Mouse (Mus musculus): ENCODE results near the gene Slc26a5. TPM values are rescaled to one million over a fixed set of nuclear protein-coding genes. Genes with fewer than 3 reads are reported as not detected.

Slc26a5 gene
- polyA plus RNA-seq, 1 experiment from 2014 or later: 0.20 TPM

DNA sequence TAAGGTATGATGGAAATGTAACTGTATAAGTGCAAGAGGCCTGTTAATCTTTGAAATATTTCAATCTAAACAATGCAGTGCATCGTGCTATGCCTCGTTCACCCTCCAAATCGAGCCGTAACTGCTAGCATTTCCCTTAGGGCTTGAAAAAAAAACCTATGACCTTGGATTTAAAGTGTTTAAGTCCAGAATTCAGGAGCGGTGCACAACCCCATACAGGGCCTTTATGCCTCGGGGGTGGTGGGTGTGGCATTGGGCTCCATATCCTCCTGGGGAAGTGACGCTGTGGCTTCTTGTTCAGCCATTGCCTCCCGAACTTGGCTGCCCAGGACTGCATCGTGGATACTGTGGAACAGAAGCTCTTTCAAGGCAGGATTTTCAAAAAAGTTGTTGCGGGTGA, 54.5 kb downstream of the Slc26a5 start:
- no peak for ATAC-seq (ENCODE audit: insufficient number of reproducible peaks, insufficient read depth, low FRiP score, low TSS enrichment, low read depth)
- H3K4me1 ChIP-seq (replicated peaks): peaks cover under 1% of the 10 kb centered on the region; the same call in 1 of the 2 replicates
- no peaks in the 10 kb centered on the region for H3K36me3 ChIP-seq
- no peak overlapping the region for H3K9ac ChIP-seq (replicated peaks)
- H3K27me3 ChIP-seq: no peaks in the 10 kb centered on the region
- H3K4me2 ChIP-seq: no peak overlapping the region
- H3K4me3 ChIP-seq (replicated peaks): no peak overlapping the region
- H3K27ac ChIP-seq: no peak overlapping the region
- WGBS: 74% methylated on average over 10 of the region's 10 CpGs
- no peaks in the 10 kb centered on the region for H3K9me3 ChIP-seq

DNA sequence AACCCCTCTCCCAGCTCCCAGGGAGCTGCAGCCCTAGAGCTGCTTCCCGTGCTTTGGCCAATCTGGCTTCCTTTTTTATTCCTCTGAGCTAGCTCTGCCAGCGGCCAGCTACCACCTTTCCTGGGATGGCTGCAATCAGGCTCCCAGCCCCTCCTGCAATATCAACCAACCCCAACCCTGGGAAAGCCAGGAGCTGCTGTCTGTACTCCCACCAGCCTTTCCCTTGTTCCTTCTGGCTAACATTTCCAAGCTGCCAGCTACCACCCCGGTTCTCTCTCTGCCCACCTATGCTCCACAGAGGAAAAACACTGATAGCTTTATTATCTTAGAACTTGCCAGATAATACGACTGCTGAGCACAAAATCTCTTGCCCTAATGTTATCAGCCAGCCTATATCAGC, 60.6 kb downstream of the Slc26a5 start:
- no peak overlapping the region for H3K27ac ChIP-seq
- no peak overlapping the region for H3K4me2 ChIP-seq
- no peaks in the 10 kb centered on the region for H3K9me3 ChIP-seq
- no peak overlapping the region for H3K4me3 ChIP-seq (replicated peaks)
- 83% methylated on average over 4 of the region's 4 CpGs for WGBS
- H3K4me1 ChIP-seq (replicated peaks): no peaks in the 10 kb centered on the region
- peaks cover 44% of the 10 kb centered on the region for H3K36me3 ChIP-seq
- H3K27me3 ChIP-seq: no peaks in the 10 kb centered on the region
- no peak for ATAC-seq (ENCODE audit: insufficient number of reproducible peaks, insufficient read depth, low FRiP score, low TSS enrichment, low read depth)
- H3K9ac ChIP-seq (replicated peaks): no peak overlapping the region

DNA sequence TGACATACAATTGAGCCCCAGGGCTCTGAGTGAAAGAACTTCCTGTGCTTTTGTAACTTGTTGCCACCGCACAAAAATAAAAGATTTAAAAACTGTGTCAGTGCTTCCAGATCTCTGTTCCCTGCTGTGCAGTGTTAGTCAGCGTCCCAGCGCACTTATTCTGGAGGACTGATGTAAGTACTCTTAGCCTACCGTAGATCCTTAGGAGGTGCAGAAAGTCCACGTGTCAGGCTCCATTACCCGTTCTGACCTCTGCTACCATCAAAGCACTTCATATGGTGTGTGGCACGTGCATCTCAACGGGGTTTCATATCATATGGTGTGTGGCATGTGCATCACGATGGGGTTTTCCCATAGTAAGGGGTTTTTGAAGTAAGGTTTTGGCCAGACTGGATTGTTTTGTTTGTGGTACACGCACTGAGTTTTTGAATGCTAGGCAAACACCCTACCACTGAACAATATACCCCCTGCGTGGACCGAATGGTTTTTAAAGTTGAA, 61.7 kb downstream of the Slc26a5 start:
- Histone ChIP-seq H3K9me3 (no peaks in the 10 kb centered on the region), H3K27me3 (no peaks in the 10 kb centered on the region), H3K27ac (no peak overlapping the region), H3K9ac (replicated peaks) (no peak overlapping the region), H3K36me3 (peaks cover 53% of the 10 kb centered on the region), H3K4me1 (replicated peaks) (no peaks in the 10 kb centered on the region), H3K4me3 (replicated peaks) (no peak overlapping the region), H3K4me2 (no peak overlapping the region)
- 95% methylated on average over 12 of the region's 12 CpGs for WGBS
- ATAC-seq (ENCODE audit: insufficient number of reproducible peaks, insufficient read depth, low FRiP score, low TSS enrichment, low read depth): no peak

DNA sequence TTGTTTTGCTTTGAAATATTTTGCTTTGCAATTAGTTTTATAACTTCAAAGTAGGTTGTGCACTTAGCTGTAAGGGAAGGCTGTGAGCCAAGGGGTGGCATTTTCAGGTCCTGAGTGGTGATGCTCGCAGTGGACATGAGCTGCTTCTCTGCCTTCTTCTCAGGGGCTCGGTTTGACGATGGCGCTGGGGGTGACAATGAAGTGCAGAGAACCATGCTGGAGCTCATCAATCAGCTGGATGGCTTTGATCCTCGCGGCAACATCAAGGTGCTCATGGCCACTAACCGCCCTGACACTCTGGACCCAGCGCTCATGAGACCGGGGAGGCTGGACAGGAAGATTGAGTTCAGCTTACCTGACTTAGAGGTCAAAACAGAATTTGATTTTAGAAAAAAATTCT, 62.5 kb downstream of the Slc26a5 start:
- no peak overlapping the region for H3K9ac ChIP-seq (replicated peaks)
- H3K4me2 ChIP-seq: no peak overlapping the region
- 90% methylated on average over 9 of the region's 9 CpGs for WGBS
- no peaks in the 10 kb centered on the region for H3K4me1 ChIP-seq (replicated peaks)
- H3K36me3 ChIP-seq: peaks cover 60% of the 10 kb centered on the region
- no peaks in the 10 kb centered on the region for H3K9me3 ChIP-seq
- H3K4me3 ChIP-seq (replicated peaks): no peak overlapping the region
- no peaks in the 10 kb centered on the region for H3K27me3 ChIP-seq
- no peak overlapping the region for H3K27ac ChIP-seq
- no peak for ATAC-seq (ENCODE audit: insufficient number of reproducible peaks, insufficient read depth, low FRiP score, low TSS enrichment, low read depth)

DNA sequence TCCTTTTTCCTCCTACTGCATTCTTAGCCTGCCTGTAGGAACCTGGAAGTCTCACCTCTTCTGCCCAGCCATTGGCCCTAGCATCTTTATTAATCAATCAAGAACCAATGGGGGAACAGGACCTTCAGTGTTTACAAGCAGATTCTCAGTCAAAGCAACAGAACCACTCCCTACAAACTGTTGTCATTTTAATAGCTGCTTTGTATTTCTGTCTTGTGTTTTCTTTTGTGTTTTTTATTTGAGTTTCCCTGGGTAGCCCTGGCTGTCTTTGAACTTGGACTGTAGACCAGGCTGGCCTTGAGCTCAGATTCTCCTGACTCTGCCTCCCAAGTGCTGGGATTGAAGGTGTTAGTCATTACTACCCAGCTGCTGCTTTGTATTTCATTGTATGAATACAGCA, 73.2 kb downstream of the Slc26a5 start:
- Histone ChIP-seq H3K36me3 (peaks cover 44% of the 10 kb centered on the region), H3K4me2 (no peak overlapping the region)
- ATAC-seq (ENCODE audit: insufficient number of reproducible peaks, insufficient read depth, low FRiP score, low TSS enrichment, low read depth): no peak

DNA sequence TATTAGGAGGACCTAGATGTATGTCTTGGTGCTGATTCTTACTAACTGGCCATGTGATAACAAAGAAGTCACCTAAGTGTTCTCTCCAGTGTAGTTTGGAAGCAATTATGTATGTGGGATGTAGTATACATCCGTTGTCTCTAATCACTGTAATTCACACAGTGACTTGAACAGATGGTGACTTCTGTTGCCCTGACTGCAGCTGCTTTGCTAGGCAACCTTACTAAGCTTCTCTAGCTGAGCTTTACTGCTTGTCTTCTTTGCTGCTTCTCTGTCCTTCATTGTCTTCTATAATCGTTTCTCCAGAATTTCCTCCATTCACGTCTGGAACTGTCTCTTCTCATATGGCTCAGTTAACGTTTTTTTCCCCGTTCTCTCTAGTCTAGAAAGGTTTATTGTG, 76.3 kb downstream of the Slc26a5 start:
- no peaks in the 10 kb centered on the region for H3K9me3 ChIP-seq
- H3K4me3 ChIP-seq (replicated peaks): no peak overlapping the region
- H3K9ac ChIP-seq (replicated peaks): no peak overlapping the region
- peaks cover 24% of the 10 kb centered on the region for H3K36me3 ChIP-seq
- H3K4me1 ChIP-seq (replicated peaks): peaks cover 25% of the 10 kb centered on the region
- H3K4me2 ChIP-seq: no peak overlapping the region
- no peaks in the 10 kb centered on the region for H3K27me3 ChIP-seq
- no peak for ATAC-seq (ENCODE audit: insufficient number of reproducible peaks, insufficient read depth, low FRiP score, low TSS enrichment, low read depth)
- no peak overlapping the region for H3K27ac ChIP-seq
- 51% methylated on average over 5 of the region's 5 CpGs for WGBS

More for the DNA sequence above, 73.2 kb downstream of the Slc26a5 start:
- Histone ChIP-seq H3K27me3 (no peaks in the 10 kb centered on the region), H3K4me3 (replicated peaks) (no peak overlapping the region), H3K4me1 (replicated peaks) (peaks cover 20% of the 10 kb centered on the region), H3K27ac (no peak overlapping the region), H3K9ac (replicated peaks) (no peak overlapping the region), H3K9me3 (no peaks in the 10 kb centered on the region)

DNA sequence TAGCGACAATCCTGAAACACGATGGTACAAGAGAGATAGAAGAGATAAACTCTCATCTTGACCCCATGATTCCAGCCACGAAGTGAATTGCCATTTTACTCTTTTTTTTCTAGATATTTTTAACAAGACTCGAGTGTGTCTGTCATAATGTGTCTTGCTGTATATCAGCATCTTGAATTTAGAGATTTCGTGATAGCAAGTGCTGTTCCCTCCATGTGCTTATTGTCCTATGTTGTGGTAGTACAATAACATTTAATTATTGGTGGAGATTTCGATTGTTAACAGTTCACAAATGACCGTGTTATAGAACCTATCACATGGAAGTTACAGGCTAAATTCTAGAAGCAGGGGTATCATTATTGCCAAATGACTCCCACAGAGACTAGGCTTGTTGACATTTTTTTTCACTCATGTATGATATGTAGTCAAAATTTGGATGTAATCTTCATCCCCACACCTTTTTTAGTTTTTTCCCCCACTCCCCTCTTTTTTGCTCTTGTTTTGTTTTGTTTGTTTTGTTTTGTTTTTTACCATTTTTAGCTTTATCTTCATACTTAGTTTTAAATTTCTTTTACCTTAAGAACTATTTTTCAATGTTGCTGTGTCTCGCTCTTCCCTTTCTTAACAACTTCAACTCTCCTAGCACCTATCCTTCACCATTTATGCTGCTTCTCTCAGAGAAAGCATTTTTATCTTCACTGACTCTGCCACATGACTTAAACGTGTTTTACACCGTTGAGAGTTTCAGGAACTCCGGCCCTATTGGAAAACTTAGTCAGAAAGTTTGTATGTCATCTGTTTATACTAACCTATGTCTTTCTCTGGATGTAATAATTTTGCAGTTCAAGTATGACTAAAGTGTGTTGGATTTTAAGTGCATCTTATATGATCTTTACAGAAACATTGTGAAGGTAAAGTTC, 78.0 kb downstream of the Slc26a5 start:
- 38% methylated on average over 11 of the region's 11 CpGs for WGBS
- peaks cover 31% of the 10 kb centered on the region for H3K36me3 ChIP-seq
- peak overlapping the region; percentile 65 for H3K4me2 ChIP-seq
- peak overlapping the region; percentile 88 for H3K4me3 ChIP-seq (replicated peaks)
- H3K9ac ChIP-seq (replicated peaks): peak overlapping the region; percentile 88
- ATAC-seq (ENCODE audit: insufficient number of reproducible peaks, insufficient read depth, low FRiP score, low TSS enrichment, low read depth): no peak
- no peak overlapping the region for H3K27ac ChIP-seq
- no peaks in the 10 kb centered on the region for H3K9me3 ChIP-seq
- H3K4me1 ChIP-seq (replicated peaks): peaks cover 25% of the 10 kb centered on the region
- H3K27me3 ChIP-seq: no peaks in the 10 kb centered on the region

DNA sequence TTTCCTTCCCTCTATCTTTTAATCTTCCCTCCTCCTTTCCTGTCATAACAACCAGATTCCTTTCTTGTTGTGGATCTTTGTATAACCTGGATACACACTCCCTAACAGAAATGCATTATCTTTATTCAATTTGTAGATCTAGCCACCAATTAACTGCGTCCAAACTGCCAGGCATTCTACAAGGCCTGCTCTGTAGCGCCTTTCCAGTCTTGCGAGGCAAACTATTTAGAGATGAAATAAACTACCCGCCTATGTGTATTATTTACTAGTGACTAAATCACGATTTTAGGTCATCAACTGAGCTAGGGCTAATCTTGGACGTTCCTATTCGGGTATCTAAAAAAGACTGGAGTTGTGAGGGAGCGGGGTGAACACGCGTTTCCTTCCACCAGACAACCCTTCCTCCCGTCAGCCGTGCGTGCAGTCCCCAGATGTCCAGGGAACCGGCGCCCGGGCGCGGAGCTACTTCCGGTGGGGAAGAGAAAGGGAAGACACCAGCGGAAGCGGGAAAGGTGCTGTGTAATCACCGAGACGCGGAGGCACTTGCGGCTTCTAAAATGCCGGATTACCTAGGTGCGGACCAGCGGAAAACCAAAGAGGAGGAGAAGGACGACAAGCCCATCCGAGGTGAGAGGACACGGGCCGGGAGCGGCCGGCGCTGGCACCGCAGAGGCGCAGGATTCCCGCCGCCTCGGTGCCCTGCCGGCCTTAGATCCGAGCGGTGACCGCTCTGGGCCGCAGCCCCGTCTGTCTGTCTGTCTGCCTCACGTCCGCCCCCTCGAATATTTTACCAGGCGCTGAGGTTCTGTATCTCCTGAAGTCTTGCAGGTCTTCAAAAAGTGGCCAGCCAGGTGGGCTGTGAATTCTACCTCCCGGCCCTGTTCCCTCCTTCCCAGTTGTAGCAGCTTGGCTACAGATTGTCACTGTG, 78.9 kb downstream of the Slc26a5 start:
- 2% methylated on average over 51 of the region's 51 CpGs for WGBS
- peak overlapping the region; percentile 65 for H3K4me2 ChIP-seq
- ATAC-seq (ENCODE audit: insufficient number of reproducible peaks, insufficient read depth, low FRiP score, low TSS enrichment, low read depth): peak; percentile 75; the same call in 1 of the 2 replicates
- no peaks in the 10 kb centered on the region for H3K27me3 ChIP-seq
- peak overlapping the region; percentile 83 for H3K27ac ChIP-seq
- peak overlapping the region; percentile 88 for H3K9ac ChIP-seq (replicated peaks)
- H3K4me3 ChIP-seq (replicated peaks): peak overlapping the region; percentile 88
- peaks cover 32% of the 10 kb centered on the region for H3K36me3 ChIP-seq
- peaks cover 25% of the 10 kb centered on the region for H3K4me1 ChIP-seq (replicated peaks)
- no peaks in the 10 kb centered on the region for H3K9me3 ChIP-seq

DNA sequence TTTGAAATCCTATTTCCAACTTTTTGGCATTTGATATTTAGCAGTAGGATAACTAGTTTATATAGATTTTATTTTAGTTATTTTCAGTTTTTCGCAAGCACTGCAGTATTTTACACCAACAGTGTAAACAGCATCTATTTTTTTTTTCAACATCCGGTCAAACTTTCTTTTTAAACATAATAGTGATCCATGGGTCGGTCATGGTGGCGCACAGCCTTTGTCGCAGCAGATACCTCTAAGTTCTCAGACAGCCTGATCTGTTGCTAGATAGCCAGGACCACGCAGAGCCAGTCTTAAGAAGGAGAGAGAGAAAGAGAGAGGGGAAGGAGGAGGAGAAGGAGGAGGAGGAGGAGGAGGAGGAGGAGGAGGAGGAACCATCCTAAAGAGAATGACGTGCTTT, 79.6 kb downstream of the Slc26a5 start:
- Histone ChIP-seq H3K9ac (replicated peaks) (peak overlapping the region; percentile 88; the same call in 1 of the 2 replicates), H3K27me3 (no peaks in the 10 kb centered on the region), H3K4me3 (replicated peaks) (peak overlapping the region; percentile 88; the same call in 1 of the 2 replicates), H3K4me2 (peak overlapping the region; percentile 65), H3K4me1 (replicated peaks) (peaks cover 25% of the 10 kb centered on the region), H3K27ac (no peak overlapping the region), H3K9me3 (no peaks in the 10 kb centered on the region), H3K36me3 (peaks cover 34% of the 10 kb centered on the region)
- ATAC-seq (ENCODE audit: insufficient number of reproducible peaks, insufficient read depth, low FRiP score, low TSS enrichment, low read depth): no peak
- WGBS: 82% methylated on average over 7 of the region's 7 CpGs

DNA sequence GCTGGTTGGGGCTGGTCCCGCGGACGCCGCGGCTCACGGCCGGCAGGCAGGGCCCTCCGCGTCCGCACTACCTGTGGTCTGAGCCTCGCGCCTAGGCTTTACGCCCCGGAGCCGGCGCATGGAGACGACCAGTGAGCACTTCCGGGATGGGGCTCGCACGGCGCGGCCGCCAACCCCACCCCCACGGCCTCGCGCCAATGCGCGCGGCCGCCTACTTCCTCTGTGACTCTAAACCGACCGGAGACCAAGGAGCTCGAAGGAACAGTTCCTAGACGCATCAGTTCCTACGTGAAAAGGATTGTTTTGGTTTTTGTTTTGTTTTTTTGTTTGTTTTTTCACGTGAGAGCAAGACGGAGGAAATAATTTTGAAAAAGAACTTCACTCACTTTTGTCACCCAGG, 80.4 kb downstream of the Slc26a5 start, which contains the start of the genes Dnajc2 and Psmc2:
Gene Dnajc2, minus strand, starts transcription at position 199 of the 400 bp plus-strand sequence.
Gene Psmc2, plus strand, starts transcription at position 231 of the 400 bp plus-strand sequence.
- peak within 1 kb of the TSS; percentile 88 for H3K4me3 ChIP-seq (replicated peaks)
- peak within 1 kb of the TSS; percentile 74 for H3K4me2 ChIP-seq
- H3K9ac ChIP-seq (replicated peaks): peak within 1 kb of the TSS; percentile 88
- H3K4me1 ChIP-seq (replicated peaks): peaks cover 25% of the 10 kb centered on the region
- no peaks in the 10 kb centered on the region for H3K27me3 ChIP-seq
- ATAC-seq (ENCODE audit: insufficient number of reproducible peaks, insufficient read depth, low FRiP score, low TSS enrichment, low read depth): peak; percentile 94
- peak within 1 kb of the TSS; percentile 83 for H3K27ac ChIP-seq
- H3K9me3 ChIP-seq: no peaks in the 10 kb centered on the region
- under 1% methylated on average over 37 of the region's 37 CpGs for WGBS
- peaks cover 42% of the 10 kb centered on the region for H3K36me3 ChIP-seq

All from limb, embryonic 12.5 days (tissue).